Mouse (Mus musculus): ENCODE data around the gene Nudt3. TPM values are rescaled to one million over a fixed set of nuclear protein-coding genes. Genes with fewer than 3 reads are reported as not detected.

Nudt3 gene
- polyA plus RNA-seq, 1 experiment from 2014 or later, result 91.7 TPM

DNA sequence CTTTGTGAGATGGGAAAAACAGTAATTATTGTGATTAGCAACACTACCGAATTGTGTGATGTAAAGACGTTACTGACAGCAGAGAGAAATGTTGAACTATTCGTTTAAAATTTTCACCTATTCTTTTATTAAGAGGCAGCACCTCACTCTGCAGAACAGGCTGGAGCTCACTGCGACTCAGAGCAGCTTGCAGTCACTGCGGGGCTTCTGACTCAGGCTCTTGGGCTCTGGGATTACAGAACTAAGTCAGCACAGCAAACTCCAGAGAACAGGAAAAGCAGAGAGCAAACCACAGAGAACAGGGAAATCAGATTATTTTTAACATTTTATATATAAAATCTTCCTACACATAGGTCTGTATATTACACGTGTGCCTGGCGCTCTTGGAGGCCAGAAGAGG, 13.7 kb downstream of the Nudt3 start:
- 91% methylated on average over 7 of the region's 7 CpGs for WGBS
- Histone ChIP-seq H3K27me3 (ENCODE audit: poor library complexity, severe bottlenecking) (no peaks in the 10 kb centered on the region), H3K27ac (no peak overlapping the region), H3K4me3 (no peak overlapping the region), H3K4me1 (peaks cover 22% of the 10 kb centered on the region), H3K9me3 (no peaks in the 10 kb centered on the region), H3K36me3 (replicated peaks) (peaks cover 59% of the 10 kb centered on the region)
- DNase-seq (ENCODE audit: extremely low spot score, low spot score), result no peak

DNA sequence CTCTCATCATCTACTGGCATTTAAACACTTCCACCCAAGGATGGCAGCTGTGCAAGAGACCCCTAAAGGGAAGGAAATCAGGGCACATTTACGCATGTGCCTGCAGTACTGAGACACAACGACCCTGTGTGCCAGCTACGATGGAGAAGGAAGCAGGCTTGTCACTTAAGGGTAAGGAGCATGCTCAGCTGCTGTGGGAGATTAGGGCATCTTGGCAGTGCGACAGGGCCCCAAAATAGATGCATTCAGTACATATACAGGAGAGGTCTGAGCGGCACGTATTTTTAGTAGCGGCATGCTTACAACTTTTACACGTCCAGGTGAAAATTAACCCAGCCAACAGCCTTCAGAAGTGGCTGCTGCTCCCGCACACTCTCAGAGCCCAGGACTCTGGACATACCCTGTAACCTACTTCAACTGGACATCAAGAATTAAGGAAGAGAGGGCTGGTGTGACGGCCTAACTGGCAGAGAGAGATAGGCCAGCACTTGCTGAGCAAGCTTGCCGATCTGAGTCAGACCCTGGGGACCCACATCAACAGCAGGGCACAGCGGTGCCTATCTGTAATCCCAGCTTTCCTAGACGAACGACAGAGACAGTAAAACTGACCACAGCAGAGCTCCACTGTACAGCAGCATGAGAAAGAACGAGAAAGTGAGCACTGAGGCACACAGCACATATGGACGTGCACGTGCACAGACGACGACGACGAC, 19.6 kb downstream of the Nudt3 start:
- Histone ChIP-seq H3K9me3 (no peaks in the 10 kb centered on the region), H3K36me3 (replicated peaks) (peaks cover 34% of the 10 kb centered on the region), H3K27me3 (ENCODE audit: poor library complexity, severe bottlenecking) (no peaks in the 10 kb centered on the region), H3K4me3 (no peak overlapping the region), H3K4me1 (peaks cover 24% of the 10 kb centered on the region), H3K27ac (no peak overlapping the region)
- WGBS, result 90% methylated on average over 21 of the region's 21 CpGs
- no peak for DNase-seq (ENCODE audit: extremely low spot score, low spot score)

DNA sequence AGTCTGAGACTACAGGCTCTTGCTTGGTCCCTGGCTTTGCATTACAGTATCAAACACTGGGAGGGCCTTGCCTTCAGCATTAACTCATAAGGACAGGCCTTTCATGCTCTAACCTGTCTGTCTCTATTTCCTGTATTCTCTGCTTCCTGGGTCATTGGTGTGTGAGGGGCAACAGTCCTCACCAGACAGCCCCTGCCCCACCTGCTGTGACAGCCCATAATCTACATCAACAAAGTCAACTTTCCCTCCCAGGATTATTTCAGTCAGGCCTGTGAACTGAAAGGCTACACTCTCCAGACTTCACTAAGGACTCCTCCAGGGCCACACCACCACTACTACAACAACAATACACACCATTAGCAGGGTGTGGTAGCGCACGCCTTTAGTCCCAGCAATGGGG, 20.3 kb downstream of the Nudt3 start:
- Histone ChIP-seq H3K27ac (no peak overlapping the region), H3K4me1 (peaks cover 24% of the 10 kb centered on the region)
- DNase-seq (ENCODE audit: extremely low spot score, low spot score), result no peak

DNA sequence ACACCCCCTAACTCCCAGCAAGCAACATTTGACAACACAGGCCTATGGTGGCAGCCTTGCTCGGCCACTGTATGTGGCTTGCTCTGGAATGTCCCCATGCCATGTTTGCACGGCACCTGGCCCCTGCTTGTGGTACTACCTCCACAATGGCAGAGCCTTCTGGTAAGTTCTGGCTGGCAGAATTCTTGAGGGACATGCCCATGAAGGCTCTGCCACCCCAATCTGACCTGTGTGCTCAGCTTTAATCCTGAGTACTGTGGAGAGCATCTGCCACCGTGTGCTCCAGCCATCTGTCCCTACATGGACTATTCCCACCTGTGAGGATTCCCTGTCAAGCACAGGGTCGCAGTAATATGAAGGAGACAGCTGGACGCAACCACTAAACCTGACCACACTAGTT, 22.4 kb downstream of the Nudt3 start:
- Histone ChIP-seq H3K36me3 (replicated peaks) (peaks cover 36% of the 10 kb centered on the region), H3K9me3 (no peaks in the 10 kb centered on the region), H3K4me1 (peaks cover 31% of the 10 kb centered on the region), H3K27me3 (ENCODE audit: poor library complexity, severe bottlenecking) (no peaks in the 10 kb centered on the region), H3K4me3 (no peak overlapping the region), H3K27ac (no peak overlapping the region)
- 91% methylated on average over 5 of the region's 5 CpGs for WGBS
- no peak for DNase-seq (ENCODE audit: extremely low spot score, low spot score)

More for the DNA sequence above, 20.3 kb downstream of the Nudt3 start:
- WGBS, result 85% methylated on average over 2 of the region's 2 CpGs
- H3K4me3 ChIP-seq, result no peak overlapping the region
- H3K9me3 ChIP-seq, result no peaks in the 10 kb centered on the region
- peaks cover 31% of the 10 kb centered on the region for H3K36me3 ChIP-seq (replicated peaks)
- no peaks in the 10 kb centered on the region for H3K27me3 ChIP-seq (ENCODE audit: poor library complexity, severe bottlenecking)

DNA sequence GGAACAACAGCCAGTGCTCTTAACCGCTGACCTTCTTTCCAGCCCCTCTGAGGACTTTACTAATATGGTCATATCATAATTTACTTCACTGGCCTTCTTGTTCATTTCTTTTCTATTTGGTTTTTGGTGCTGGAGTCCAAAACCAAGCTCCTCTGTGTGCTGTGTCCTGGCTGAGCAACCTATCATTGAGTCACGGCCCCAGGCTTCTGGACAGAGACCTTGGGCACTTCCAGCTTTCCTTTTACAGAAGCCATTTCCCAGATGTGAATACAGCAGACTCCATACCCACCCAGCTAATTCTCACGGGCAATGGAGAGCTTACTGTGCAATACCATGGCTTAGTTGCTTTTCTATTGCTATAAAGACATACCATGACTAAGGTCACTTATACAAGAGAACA, 23.0 kb downstream of the Nudt3 start:
- no peak overlapping the region for H3K27ac ChIP-seq
- WGBS, result 87% methylated on average over 3 of the region's 3 CpGs
- H3K4me1 ChIP-seq, result peaks cover 31% of the 10 kb centered on the region
- no peaks in the 10 kb centered on the region for H3K9me3 ChIP-seq
- no peak for DNase-seq (ENCODE audit: extremely low spot score, low spot score)
- H3K4me3 ChIP-seq, result no peak overlapping the region
- H3K27me3 ChIP-seq (ENCODE audit: poor library complexity, severe bottlenecking), result no peaks in the 10 kb centered on the region
- peaks cover 40% of the 10 kb centered on the region for H3K36me3 ChIP-seq (replicated peaks)

DNA sequence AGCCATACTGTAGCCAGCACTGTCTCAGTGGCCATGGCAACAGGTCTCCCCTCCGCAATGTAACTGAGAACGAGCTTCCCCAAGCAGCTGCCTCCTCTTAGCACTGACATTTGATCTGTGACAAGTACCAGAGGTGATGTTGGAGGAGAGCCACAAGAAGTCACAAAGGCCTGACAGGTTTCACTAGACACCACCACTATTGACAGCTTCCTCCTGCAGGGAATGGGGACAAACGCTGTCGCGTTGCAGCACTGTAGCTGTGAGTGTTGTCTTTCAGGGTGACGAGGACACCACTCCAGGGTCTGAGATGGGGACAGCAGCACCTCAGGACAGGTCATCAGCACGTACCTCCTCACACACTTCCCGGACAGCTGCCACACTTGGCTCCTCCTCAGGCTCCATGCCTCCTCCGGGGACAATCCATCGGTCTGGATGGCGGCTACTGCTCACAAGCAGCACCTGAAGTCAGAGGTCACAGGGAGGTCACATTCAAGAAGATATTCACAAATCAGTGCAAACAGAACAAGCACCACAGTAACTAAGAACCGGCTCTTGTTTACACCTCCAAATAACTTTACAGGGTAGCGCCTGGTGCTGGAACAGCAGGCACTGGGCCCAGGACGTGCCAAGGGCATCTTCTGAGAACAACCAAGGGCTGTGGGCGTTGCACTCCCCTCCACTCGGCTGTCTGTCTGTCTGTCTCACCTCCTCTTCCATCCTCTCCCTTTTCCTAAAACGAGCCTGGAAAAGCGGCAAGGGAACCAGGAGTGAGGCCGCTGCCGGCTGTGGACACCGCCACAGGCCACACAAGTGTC, 26.7 kb downstream of the Nudt3 start:
- Histone ChIP-seq H3K36me3 (replicated peaks) (peaks cover 60% of the 10 kb centered on the region), H3K9me3 (no peaks in the 10 kb centered on the region), H3K4me1 (peaks cover 16% of the 10 kb centered on the region), H3K4me3 (no peak overlapping the region), H3K27ac (no peak overlapping the region), H3K27me3 (ENCODE audit: poor library complexity, severe bottlenecking) (no peaks in the 10 kb centered on the region)
- DNase-seq (ENCODE audit: extremely low spot score, low spot score), result no peak
- WGBS, result 92% methylated on average over 21 of the region's 21 CpGs

DNA sequence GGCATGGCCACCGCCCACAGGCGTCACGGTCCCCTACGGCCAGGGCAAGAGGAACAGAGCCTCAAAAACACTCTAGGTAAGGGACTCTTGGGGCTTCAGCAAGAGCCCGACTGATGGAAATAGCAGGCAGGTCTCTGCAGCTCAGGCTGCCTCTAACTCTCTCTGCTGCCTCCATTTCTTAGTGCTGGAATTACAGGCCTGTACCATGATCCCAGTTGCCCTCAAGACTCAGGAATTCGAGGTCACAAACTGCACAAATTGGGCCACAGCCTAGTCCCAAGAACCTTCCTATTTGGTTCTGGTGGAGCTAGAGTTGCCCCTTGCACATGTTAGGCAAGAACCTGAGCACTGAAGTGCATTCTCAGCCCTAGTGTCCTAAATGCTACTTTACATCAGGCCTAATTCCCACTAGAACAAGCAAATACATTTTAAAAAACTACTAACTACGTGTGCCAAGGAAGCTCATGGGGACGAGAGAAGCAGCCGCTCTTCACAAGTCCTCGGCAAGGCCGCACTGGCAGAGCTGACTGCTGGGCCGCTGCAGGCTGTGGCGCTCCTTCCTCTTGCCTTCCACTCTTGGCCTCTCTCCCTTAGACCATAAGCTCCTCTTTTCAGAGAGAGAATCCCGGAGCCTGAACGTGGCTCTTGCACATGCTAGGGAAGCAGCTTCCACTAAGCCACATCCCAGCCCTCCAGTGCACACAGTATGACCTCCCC, 27.5 kb downstream of the Nudt3 start:
- Histone ChIP-seq H3K36me3 (replicated peaks) (peaks cover 68% of the 10 kb centered on the region), H3K27ac (no peak overlapping the region), H3K27me3 (ENCODE audit: poor library complexity, severe bottlenecking) (no peaks in the 10 kb centered on the region), H3K9me3 (no peaks in the 10 kb centered on the region), H3K4me3 (no peak overlapping the region), H3K4me1 (peaks cover 12% of the 10 kb centered on the region)
- 92% methylated on average over 15 of the region's 15 CpGs for WGBS
- no peak for DNase-seq (ENCODE audit: extremely low spot score, low spot score)

DNA sequence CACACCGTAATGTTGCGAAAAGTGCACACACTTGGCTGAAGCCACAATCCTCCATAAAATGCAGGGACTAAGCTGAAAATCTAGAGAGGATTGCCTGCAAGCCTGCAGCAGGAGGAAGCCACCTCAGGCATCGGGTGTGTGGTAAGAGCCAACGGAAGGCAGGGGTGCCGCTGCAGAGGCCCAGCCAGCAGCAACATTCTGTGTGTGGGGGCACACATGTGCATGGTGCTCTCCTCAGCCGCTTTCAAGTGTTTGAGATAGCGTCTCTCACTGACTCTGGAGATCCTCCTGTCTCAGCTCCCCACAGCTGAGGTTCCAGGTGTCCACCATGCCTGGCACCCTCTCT, 30.8 kb downstream of the Nudt3 start:
- Histone ChIP-seq H3K27ac (no peak overlapping the region), H3K36me3 (replicated peaks) (peaks cover 98% of the 10 kb centered on the region)

DNA sequence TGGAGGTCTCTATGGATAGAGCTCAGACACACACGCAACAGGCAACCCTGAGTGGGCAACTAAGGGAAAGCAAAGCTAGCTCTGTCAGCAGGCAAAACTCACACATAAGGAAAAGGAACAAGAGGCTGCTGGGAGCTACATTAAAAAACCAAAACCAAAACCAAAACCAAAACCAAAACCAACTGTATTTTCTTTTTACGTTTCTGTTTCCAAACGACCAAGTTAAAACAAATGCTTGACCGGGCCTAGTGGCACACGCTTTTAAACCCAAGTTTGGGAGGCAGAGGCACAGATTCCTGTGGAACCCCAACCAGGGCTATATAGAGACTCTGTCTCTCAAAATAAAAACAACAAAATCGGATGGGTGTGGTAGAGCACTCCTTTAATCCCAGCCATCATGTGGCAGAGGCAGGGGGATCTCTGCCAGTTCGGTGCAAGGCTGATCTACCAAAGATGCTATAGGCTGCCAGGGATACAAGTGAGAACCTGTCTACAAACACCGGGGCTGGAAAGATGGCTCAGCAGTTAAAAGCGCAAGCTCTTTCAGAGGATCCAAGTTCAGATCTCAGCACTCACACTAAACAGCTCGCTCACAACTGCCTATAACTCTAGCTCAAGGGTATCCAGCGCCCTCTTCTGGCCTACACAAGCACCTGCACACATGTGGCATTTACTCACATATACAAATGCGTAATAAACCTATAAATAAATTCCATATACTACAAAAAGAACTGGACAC, 31.3 kb downstream of the Nudt3 start:
- 90% methylated on average over 12 of the region's 12 CpGs for WGBS
- Histone ChIP-seq H3K9me3 (no peaks in the 10 kb centered on the region), H3K36me3 (replicated peaks) (peaks cover 98% of the 10 kb centered on the region), H3K4me3 (no peak overlapping the region), H3K27ac (no peak overlapping the region), H3K27me3 (ENCODE audit: poor library complexity, severe bottlenecking) (no peaks in the 10 kb centered on the region), H3K4me1 (peaks cover 15% of the 10 kb centered on the region)
- no peak for DNase-seq (ENCODE audit: extremely low spot score, low spot score)

More for the DNA sequence above, 30.8 kb downstream of the Nudt3 start:
- Histone ChIP-seq H3K9me3 (no peaks in the 10 kb centered on the region), H3K4me1 (peaks cover 11% of the 10 kb centered on the region), H3K27me3 (ENCODE audit: poor library complexity, severe bottlenecking) (no peaks in the 10 kb centered on the region), H3K4me3 (no peak overlapping the region)
- DNase-seq (ENCODE audit: extremely low spot score, low spot score), result no peak
- 99% methylated on average over 7 of the region's 7 CpGs for WGBS

DNA sequence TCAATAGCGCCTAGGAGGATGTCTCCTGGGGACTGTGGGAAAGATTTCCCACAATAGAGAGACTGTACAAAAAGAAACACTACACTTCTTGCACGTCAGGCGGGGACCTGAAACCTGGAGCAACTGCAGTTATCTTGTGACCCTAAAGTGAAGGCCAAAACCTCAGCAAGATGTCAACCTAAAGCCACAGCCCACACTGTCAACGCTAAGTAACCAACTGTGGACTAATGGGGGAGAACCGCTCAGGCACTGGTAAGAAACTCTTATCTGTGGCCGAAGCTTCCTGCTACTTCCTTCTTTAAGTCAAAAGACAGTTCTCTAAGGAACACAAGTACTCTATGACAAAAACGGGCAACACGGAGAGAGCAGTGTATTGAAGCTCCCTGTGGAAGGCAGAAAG, 35.1 kb downstream of the Nudt3 start:
- no peak for DNase-seq (ENCODE audit: extremely low spot score, low spot score)
- Histone ChIP-seq H3K4me3 (no peak overlapping the region), H3K4me1 (peaks cover 9% of the 10 kb centered on the region; the same call in 1 of the 2 replicates), H3K36me3 (replicated peaks) (peaks cover 99% of the 10 kb centered on the region), H3K27ac (no peak overlapping the region), H3K27me3 (ENCODE audit: poor library complexity, severe bottlenecking) (no peaks in the 10 kb centered on the region), H3K9me3 (no peaks in the 10 kb centered on the region)
- WGBS, result 92% methylated on average over 8 of the region's 8 CpGs

DNA sequence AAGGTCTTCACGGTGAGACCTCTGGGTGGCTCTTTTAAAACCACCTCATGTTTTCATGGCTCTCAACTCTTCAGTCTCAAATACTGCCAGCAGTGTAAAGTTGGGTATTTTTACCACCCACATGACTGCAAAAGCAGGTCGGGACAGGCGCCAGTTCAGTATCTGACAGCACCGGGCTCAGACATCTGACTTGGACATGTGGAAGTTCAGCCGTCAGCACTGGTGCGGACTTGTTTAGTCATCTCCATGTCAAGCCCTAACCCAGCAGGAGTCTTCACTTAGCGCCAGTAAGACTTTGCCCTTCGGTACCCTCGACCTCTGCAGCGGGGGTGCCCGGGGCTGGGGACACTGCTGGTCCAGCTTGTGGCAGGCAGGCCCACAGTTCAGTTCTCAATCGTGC, 36.0 kb downstream of the Nudt3 start:
- Histone ChIP-seq H3K4me1 (peaks cover 9% of the 10 kb centered on the region; the same call in 1 of the 2 replicates), H3K36me3 (replicated peaks) (peaks cover 99% of the 10 kb centered on the region), H3K4me3 (no peak overlapping the region), H3K27me3 (ENCODE audit: poor library complexity, severe bottlenecking) (no peaks in the 10 kb centered on the region), H3K27ac (no peak overlapping the region), H3K9me3 (no peaks in the 10 kb centered on the region)
- 92% methylated on average over 12 of the region's 12 CpGs for WGBS
- no peak for DNase-seq (ENCODE audit: extremely low spot score, low spot score)

DNA sequence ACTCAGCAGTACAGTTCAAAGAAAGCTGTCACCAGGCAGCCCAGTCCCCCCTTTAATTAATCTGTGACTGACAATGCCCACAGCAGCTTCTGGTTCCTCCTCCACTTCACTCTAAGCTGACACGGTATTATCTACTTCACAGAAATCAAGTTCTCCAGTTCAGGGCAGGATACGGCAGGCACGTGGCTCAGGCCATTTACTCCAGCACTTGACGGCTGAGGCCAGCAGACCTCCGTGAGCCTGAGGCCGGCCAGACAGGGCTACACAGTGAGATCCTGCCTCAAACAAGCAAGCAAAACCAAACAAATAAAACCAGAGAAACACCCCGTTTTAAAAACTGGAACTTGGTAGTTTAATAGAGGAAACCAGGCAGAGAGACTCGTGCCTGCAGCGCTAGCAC, 36.6 kb downstream of the Nudt3 start:
- no peak for DNase-seq (ENCODE audit: extremely low spot score, low spot score)
- Histone ChIP-seq H3K27ac (no peak overlapping the region), H3K36me3 (replicated peaks) (peaks cover 99% of the 10 kb centered on the region), H3K9me3 (no peaks in the 10 kb centered on the region), H3K4me3 (no peak overlapping the region), H3K27me3 (ENCODE audit: poor library complexity, severe bottlenecking) (no peaks in the 10 kb centered on the region), H3K4me1 (peaks cover 9% of the 10 kb centered on the region; the same call in 1 of the 2 replicates)
- WGBS, result 85% methylated on average over 9 of the region's 9 CpGs

All from forebrain, embryonic 10.5 days (tissue).